In the genomic region with DNA sequence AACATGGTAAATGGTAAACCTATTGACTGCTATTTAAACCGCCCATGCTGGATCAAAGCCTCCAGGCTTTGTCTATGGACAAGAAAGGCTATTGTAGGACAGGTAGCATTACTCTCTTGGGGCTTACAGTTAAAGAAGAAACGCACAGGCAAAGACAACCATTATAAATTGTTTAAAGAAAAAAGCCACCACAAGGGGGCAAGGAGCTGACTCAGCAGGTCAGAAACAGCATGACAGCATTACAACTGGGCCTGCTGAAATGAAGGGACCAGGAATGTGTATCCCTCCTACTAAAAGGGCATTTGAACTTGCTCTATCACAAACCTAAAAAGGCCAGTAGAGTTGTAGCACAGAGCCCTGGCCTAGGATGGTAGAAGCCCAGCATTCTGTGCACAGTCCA, we compare ENCODE assay signal across 12 mouse cellular contexts.
A peak's percentile ranks its signal among the peaks of the same experiment; 100 is the strongest.
DNase-seq lines count a peak whose midpoint lies in the region; ATAC-seq lines count a peak whose summit lies in the region.
"Had no signal": no experiment of that assay in that cellular context is flagged by ENCODE, and none has a peak within 500 bp of the region (broad histone marks: within the 10 kb centered on the region; RNA-seq: fewer than 3 reads in every experiment).

No protein-coding gene starts in this region.

- DNase-seq in embryonic facial prominence, embryonic 11.5 days (ENCODE audit: low spot score), result peak; percentile 38
- no peak for DNase-seq in embryonic facial prominence, embryonic 10.5 days (ENCODE audit: low spot score)
- DNase-seq in kidney, postnatal 36 days, result peak; percentile 4 to 6
- no peak for DNase-seq in kidney, adult 8-10 months
- peak; percentile 30 to 35 for DNase-seq in B cell, adult 2 months
- no peak for DNase-seq in urinary bladder, adult 18-20 months (ENCODE audit: low spot score in 2 of 2)
- DNase-seq in urinary bladder, adult 2 months (ENCODE audit: low spot score), result no peak
- DNase-seq: cerebellum, adult 9-11 months had no signal

- H3K9ac ChIP-seq in embryonic facial prominence, embryonic 11.5 days (replicated peaks; ENCODE audit: low read length), result no peak overlapping the region
- H3K9ac ChIP-seq: heart, embryonic 13.5 days had no signal

- 64% methylated on average over 2 of the region's 2 CpGs for WGBS in embryonic facial prominence, embryonic 11.5 days
- WGBS in embryonic facial prominence, embryonic 10.5 days, result 72% methylated on average over 2 of the region's 2 CpGs

- no peak for ATAC-seq in embryonic facial prominence, embryonic 11.5 days (replicated peaks; ENCODE audit: insufficient number of reproducible peaks, low FRiP score, low TSS enrichment, low read depth)
- ATAC-seq in hematopoietic stem cell, adult 5-6 weeks (replicated peaks in 1 of 2; ENCODE audit: insufficient read depth in 1 of 2, low FRiP score in 2 of 2, low TSS enrichment in 1 of 2, low read depth in 1 of 2, poor library complexity in 2 of 2, severe bottlenecking in 2 of 2), result peak; percentile 29 to 69; a peak in 2 of 4 replicates

- H3K27ac ChIP-seq in embryonic facial prominence, embryonic 11.5 days (replicated peaks; ENCODE audit: low read depth, low read length), result no peak overlapping the region
- no peak overlapping the region for H3K27ac ChIP-seq in embryonic facial prominence, embryonic 10.5 days (replicated peaks)
- H3K27ac ChIP-seq: heart, embryonic 13.5 days had no signal

- H3K27me3 ChIP-seq in embryonic facial prominence, embryonic 11.5 days (ENCODE audit: control insufficient read depth, insufficient read depth, low read length), result no peaks in the 10 kb centered on the region
- H3K27me3 ChIP-seq in embryonic facial prominence, embryonic 10.5 days (replicated peaks; ENCODE audit: low read depth, poor library complexity, severe bottlenecking), result no peaks in the 10 kb centered on the region; the same call in 1 of the 2 replicates
- H3K27me3 ChIP-seq: heart, embryonic 13.5 days; megakaryocyte, embryonic 14.5 days had no signal

- H3K4me2 ChIP-seq in embryonic facial prominence, embryonic 11.5 days (ENCODE audit: low read depth, low read length), result no peak overlapping the region
- H3K4me2 ChIP-seq: heart, embryonic 13.5 days; liver, embryonic 11.5 days had no signal

- H3K36me3 ChIP-seq in embryonic facial prominence, embryonic 11.5 days (replicated peaks; ENCODE audit: control insufficient read depth, insufficient read depth, low read depth, low read length), result no peaks in the 10 kb centered on the region
- H3K36me3 ChIP-seq in embryonic facial prominence, embryonic 10.5 days (replicated peaks), result no peaks in the 10 kb centered on the region
- H3K36me3 ChIP-seq: heart, embryonic 13.5 days had no signal

- no peak overlapping the region for H3K4me3 ChIP-seq in embryonic facial prominence, embryonic 11.5 days (ENCODE audit: low read depth, low read length)
- no peak overlapping the region for H3K4me3 ChIP-seq in embryonic facial prominence, embryonic 10.5 days
- H3K4me3 ChIP-seq: heart, embryonic 13.5 days; megakaryocyte, embryonic 14.5 days had no signal

- H3K9me3 ChIP-seq in embryonic facial prominence, embryonic 11.5 days (replicated peaks; ENCODE audit: control insufficient read depth, low read length), result no peaks in the 10 kb centered on the region
- H3K9me3 ChIP-seq in embryonic facial prominence, embryonic 10.5 days, result no peaks in the 10 kb centered on the region
- H3K9me3 ChIP-seq: heart, embryonic 13.5 days had no signal

- no peaks in the 10 kb centered on the region for H3K4me1 ChIP-seq in embryonic facial prominence, embryonic 11.5 days (ENCODE audit: control insufficient read depth, insufficient read depth, low read length)
- H3K4me1 ChIP-seq in embryonic facial prominence, embryonic 10.5 days, result no peaks in the 10 kb centered on the region
- H3K4me1 ChIP-seq: megakaryocyte, embryonic 14.5 days had no signal

Comparison
In these comparisons a context has a peak if more than half of its experiments do, and no peak if none do; other contexts are left out.
1. DNase-seq: peak in embryonic facial prominence, embryonic 11.5 days (single experiment), kidney, postnatal 36 days (2 of 2) and B cell, adult 2 months (2 of 2); none in embryonic facial prominence, embryonic 10.5 days (single experiment), kidney, adult 8-10 months (0 of 2), urinary bladder, adult 18-20 months (0 of 2) and urinary bladder, adult 2 months (single experiment).